Mouse (Mus musculus) bone marrow, adult 2 months (tissue): ENCODE results near the gene Lyg1. TPM values are rescaled to one million over a fixed set of nuclear protein-coding genes. Genes with fewer than 3 reads are reported as not detected.
"Not testable (repeated sequence)": the region's sequence is repeated elsewhere in the genome, so short reads cannot be mapped to it uniquely, and the experiment has no call there.

Experiments
- H3K27ac ChIP-seq: fragments of 200-500 bp; 2 replicates; pipeline ENCODE4 v1.5.1; 2012; ENCODE audit warnings: low read depth, mild to moderate bottlenecking, control low read depth, inconsistent platforms, low read length; ENCODE audit not compliant: control insufficient read depth, poor library complexity, insufficient read depth
- H3K4me1 ChIP-seq: fragments of 200-500 bp; 2 replicates; pipeline ENCODE4 v1.6.1; 2011; ENCODE audit warnings: low read length; ENCODE audit not compliant: control insufficient read depth, insufficient read depth
- H3K4me3 ChIP-seq: fragments of 200-500 bp; replicated peaks from 2 replicates; pipeline ENCODE3; 2011; ENCODE audit warnings: mild to moderate bottlenecking, low read depth, low read length, control low read depth; ENCODE audit not compliant: control insufficient read depth
- CTCF ChIP-seq: fragments of 200-500 bp; IDR thresholded peaks from 2 replicates; pipeline ENCODE4 v1.5.1; 2011; ENCODE audit warnings: low read length, control low read depth; ENCODE audit not compliant: control insufficient read depth, insufficient read depth
- POLR2A ChIP-seq: fragments of 200-500 bp; IDR thresholded peaks from 2 replicates; pipeline ENCODE4 v1.6.1; 2011; ENCODE audit warnings: low read depth, mild to moderate bottlenecking, control low read depth, low read length, borderline replicate concordance; ENCODE audit not compliant: control insufficient read depth
- WGBS: fragments of 180-500 bp; shearing (Covaris S2); methylation state at CpG from one replicate; pipeline ENCODE4 v1.1.7; 2018; 5-methylcytosine and 5-hydroxymethylcytosine counted together
- polyA plus RNA-seq: library from polyadenylated mRNA; stranded (reverse); fragments of >200 nt; gene quantifications from 2 replicates; pipeline ENCODE4 v1.2.4, GENCODE M21; 2011; ENCODE audit warnings: low replicate concordance; ENCODE audit not compliant: missing spikeins, insufficient read depth, insufficient read length

Lyg1 gene
- polyA plus RNA-seq, 1 experiment = not detected

DNA sequence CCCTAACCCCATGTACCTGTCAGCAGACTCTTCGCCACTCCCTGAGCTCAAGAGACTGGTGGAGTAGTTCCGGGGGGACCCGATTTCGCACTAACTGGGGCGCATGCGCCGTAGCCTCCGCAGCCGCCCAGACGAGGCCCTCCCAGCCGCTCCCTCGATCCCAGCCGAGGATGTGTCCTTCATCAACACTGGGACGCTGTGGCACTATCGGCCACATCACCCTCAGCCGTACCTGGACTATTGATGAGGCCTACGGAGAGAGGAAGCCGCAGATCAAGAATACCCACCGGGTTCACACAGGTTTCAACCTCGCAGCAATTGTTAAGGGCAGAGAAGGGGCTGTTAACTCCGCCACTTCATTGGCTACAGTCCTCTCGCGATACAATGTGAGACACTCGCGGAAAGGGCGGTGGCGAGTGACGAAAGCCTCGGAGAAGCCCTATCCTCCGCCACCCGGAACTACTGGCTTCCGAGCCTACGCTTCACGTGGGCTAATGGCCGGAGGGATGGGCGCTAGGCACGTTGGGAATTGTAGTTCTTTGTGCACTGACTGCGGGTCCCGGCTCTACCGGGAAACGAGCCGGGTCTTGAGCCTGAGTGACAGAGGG lies 39.4 kb upstream of the Lyg1 start:
- under 1% methylated on average over 42 of the region's 42 CpGs for WGBS
- Histone ChIP-seq H3K4me1 (no peaks in the 10 kb centered on the region; the same call in 1 of the 2 replicates), H3K4me3 (peak overlapping the region; percentile 93), H3K27ac (peak overlapping the region; percentile 91)
- TF ChIP-seq POLR2A (peak; percentile 36; the same call in 1 of the 2 replicates), CTCF (no peak)

DNA sequence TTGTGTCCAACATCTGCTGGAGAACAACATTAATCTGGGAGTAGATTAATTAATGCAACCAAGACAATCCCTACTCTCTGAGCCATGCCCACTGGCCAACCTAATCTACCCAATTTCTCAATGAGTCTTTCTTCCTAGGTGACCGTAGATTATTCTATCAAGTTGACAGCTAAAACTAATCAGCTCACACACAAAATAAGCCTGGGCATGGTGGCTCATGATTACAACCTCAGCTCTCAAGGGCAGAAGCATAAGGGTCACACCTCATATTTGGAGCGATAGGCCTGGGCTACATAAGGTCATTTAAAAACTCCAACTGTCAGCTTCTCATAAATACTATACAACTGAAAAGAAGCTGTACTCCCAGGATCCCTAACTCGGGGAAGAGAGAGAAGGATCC lies 38.7 kb upstream of the Lyg1 start:
- Histone ChIP-seq H3K27ac (no peak overlapping the region), H3K4me3 (peak overlapping the region; percentile 93), H3K4me1 (no peaks in the 10 kb centered on the region; the same call in 1 of the 2 replicates)
- TF ChIP-seq POLR2A = no peak
- no peak for TF ChIP-seq CTCF
- WGBS = 29% methylated on average over 3 of the region's 3 CpGs

DNA sequence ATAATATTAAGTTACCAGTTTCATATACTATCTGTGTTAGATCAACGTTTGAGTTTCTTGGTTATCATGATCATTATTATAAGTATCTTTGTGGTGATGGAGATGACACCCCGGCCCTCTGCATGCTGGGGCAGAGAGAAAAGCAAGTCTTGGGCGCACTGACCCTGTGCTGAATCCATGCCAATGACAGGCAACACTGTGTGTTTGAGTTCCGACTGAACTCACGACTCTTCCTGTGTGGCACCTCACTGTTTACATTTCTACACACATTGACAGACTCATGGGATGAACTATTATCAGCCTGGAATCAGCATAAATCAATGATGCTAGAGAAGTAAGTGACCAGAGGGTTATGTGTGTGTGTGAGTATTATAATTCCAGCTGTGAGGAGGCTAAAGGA lies 30.3 kb upstream of the Lyg1 start:
- H3K27ac ChIP-seq = no peak overlapping the region
- no peak for TF ChIP-seq POLR2A
- TF ChIP-seq CTCF = no peak
- no peak overlapping the region for H3K4me3 ChIP-seq
- H3K4me1 ChIP-seq = no peaks in the 10 kb centered on the region
- 91% methylated on average over 5 of the region's 5 CpGs for WGBS

DNA sequence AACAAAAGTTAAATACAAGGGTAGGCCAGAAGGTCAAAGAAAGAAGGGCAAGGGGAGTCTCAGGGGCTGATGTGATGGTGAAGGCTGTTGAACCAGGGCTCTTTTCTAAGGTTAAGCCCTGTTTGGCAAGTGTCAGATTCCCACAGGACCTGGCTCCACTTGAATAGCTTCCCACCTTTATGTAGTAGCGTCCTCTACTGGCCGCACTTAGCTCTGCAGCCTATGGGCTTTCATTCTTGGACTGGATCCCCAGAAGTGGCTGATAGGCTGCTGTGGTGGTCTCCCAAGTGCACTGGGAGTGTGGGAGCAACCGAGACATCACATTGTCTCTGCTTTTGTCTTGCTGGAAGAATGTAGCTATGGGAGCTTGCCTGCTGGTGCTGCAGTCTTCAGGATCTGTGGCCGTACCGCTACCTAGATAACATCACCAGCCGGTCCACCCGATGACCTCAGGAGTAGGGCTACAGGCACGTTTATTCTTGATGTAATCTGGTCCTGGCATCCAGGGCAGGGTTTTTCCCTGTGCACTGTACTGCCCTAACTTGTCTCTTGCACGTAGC lies 28.3 kb upstream of the Lyg1 start:
- whole genome bisulfite sequencing = 84% methylated on average over 9 of the region's 9 CpGs
- no peaks in the 10 kb centered on the region for H3K4me1 ChIP-seq
- TF ChIP-seq POLR2A = no peak
- peak; percentile 25; the same call in 1 of the 2 replicates for TF ChIP-seq CTCF
- H3K27ac ChIP-seq = no peak overlapping the region
- H3K4me3 ChIP-seq = no peak overlapping the region

DNA sequence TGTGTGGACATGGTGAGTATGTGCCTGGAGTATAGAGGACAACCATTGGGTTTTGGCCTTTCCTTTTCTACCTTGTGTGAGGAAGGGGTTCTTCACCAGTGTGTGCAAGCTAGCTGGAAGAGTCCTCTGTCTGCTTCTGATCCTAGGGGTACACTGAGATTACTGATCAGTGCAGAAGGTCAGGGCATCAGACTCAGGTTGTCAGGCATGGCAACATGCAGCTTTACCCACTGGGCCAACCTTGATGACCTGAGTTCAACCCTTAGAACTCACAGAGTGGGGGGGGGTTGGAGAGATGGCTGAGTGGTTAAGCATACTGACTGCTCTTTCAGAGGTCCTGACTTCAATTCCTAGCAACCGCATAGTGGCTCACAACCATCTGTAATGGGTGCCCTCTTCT lies 26.8 kb upstream of the Lyg1 start:
- Histone ChIP-seq H3K4me1 (no peaks in the 10 kb centered on the region), H3K27ac (no peak overlapping the region), H3K4me3 (no peak overlapping the region)
- 89% methylated on average over 1 of the region's 1 CpGs for WGBS
- TF ChIP-seq POLR2A = no peak
- no peak for TF ChIP-seq CTCF

DNA sequence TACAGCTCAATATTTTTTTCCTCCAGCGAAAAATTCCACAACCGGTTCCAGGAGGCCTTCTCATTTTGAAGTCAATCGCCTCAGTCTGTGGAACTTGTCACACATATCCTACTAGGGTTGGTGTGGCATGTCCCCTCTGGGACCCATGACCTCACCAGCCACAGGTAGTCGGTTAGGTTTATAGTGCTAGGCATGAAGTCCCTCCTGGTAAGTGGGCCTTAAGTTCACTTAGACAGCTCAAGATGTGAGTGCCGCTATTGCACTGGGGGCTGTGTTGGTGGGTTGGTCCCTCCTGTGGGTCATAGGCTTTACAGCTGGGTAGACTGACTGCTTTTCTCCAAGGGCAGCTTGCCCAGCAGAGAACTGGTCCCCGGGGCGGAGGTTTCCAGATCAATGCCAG lies 19.7 kb upstream of the Lyg1 start:
- Histone ChIP-seq H3K27ac (no peak overlapping the region), H3K4me1 (no peaks in the 10 kb centered on the region), H3K4me3 (no peak overlapping the region)
- TF ChIP-seq CTCF (no peak), POLR2A (no peak)
- WGBS = 86% methylated on average over 7 of the region's 7 CpGs

DNA sequence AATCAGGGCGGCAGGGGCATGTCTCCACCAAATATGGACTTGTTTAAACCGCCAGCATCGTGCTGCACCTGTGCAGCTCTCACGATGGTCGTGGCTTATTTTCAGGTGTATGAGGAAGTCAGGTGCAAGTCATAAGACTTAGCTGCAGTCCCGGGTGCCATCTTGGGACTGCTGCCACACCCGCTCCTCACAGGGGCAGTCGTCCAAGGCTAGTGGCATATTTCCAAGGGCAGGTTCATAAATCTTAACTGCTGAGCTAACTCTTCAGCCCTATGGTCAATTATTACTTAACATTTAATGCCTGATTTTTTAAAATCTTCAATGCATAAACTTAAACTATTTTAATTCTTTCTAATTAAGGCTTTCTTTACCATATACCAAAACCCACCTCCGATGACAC lies 19.1 kb upstream of the Lyg1 start:
- not testable (repeated sequence) for H3K4me3 ChIP-seq, H3K4me1 ChIP-seq, H3K27ac ChIP-seq
- 62% methylated on average over 9 of the region's 9 CpGs for WGBS

DNA sequence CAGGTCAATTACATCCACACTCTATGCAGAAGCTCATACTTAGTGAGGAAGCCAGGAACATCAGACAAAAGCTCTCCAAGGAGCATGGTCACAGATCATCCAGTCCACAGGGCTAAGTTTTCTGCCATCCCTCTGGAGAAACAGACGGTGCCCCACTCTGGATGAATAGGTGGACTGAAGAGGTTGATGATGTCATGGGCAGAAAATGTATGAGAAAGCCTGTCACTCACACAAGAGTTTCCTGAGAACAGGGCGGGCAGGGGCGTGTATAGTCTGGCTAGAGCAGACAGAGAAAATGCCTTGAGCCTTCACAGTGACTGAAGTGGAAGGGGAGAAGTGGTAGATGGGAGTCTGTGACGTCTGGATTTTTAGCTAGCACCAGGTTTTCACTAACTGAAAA lies 14.0 kb upstream of the Lyg1 start:
- WGBS = 43% methylated on average over 4 of the region's 4 CpGs
- Histone ChIP-seq H3K4me3 (no peak overlapping the region), H3K27ac (no peak overlapping the region), H3K4me1 (no peaks in the 10 kb centered on the region)
- TF ChIP-seq CTCF = no peak
- no peak for TF ChIP-seq POLR2A

DNA sequence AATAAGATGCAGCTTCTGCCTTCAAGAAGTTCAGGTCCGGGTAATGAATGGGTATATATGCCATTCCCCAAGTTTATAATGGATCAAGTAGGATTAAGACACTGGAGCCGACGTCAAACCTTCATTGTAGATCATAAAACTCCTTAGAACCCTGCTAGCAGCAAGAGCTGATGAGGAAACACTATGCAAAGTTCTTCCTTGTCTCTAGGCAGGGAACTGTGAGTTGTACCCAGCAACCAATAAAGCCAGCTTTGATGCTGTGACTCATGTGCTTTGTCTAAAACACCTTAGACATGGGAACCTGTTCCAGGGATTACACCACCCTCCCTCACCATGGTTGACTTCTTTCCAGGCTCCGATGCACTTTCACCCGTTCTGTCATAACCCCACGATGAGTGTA lies 11.2 kb upstream of the Lyg1 start:
- 83% methylated on average over 6 of the region's 6 CpGs for WGBS
- TF ChIP-seq CTCF = no peak
- no peak for TF ChIP-seq POLR2A
- no peak overlapping the region for H3K27ac ChIP-seq
- no peak overlapping the region for H3K4me3 ChIP-seq
- H3K4me1 ChIP-seq = no peaks in the 10 kb centered on the region
